Mouse (Mus musculus) gastrocnemius, adult 18-20 months (tissue): ENCODE measurements around the gene Sfxn5. TPM values are rescaled to one million over a fixed set of nuclear protein-coding genes. Genes with fewer than 3 reads are reported as not detected.

Experiments
- DNase-seq: peaks from one replicate; pipeline ENCODE4 v3.0.0; 2021; ENCODE audit warnings: low spot score
- microRNA-seq: library from miRNA; unstranded; fragments of <30 nt; microRNA quantifications from one replicate; pipeline ENCODE4 v1.2.0, GENCODE M21; 2021
- total RNA-seq, 2 experiments: library from RNA; stranded (reverse); gene quantifications; 2 replicates each; pipeline ENCODE4 v1.2.3; 2021

Sfxn5 gene
- total RNA-seq, 2 experiments from 2014 or later = 4.3 to 6.5 TPM

DNA sequence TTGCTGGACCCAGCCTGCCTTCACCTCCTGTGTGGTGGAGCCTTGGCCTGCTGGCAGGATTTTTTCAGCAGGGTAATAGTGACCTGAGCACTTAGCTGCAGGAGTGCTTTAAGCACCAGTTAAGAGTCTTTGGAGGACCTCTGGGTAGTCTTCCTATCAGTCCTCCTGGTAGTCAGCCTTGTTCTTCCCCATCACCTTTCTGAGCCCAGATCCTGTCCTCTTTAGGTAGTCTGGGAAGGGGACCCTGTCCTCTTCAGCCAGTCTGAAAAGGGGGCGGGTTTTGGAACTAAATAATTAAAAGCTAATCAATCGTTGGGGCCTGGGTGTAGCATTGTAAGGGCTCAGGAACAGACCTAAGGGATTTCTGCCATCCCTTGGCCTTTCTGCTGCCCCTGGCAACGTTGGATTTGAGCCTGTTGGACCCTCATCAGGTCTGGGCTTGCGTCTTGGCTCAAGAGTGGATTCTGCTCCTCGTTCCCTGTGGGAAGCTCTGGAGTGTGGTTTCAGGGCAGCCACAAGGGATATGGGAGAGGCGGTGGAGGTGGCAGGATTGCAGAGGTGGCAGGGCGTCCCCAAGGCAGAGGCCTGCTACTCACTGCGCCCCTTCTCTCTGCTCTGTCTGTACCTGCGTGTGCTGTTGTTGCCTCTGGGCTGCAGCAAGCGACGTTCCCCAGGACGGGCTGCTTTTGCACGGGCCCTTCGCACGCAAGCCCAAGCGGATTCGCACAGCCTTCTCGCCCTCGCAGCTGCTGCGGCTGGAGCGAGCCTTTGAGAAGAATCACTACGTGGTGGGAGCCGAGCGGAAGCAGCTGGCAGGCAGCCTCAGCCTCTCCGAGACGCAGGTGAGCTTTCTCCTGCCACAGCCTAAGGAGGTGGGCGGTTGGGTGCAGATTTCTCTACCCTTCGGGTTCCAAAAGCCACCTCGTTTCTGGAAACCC is 139.6 kb downstream of the Sfxn5 start:
- no peak for DNase-seq

DNA sequence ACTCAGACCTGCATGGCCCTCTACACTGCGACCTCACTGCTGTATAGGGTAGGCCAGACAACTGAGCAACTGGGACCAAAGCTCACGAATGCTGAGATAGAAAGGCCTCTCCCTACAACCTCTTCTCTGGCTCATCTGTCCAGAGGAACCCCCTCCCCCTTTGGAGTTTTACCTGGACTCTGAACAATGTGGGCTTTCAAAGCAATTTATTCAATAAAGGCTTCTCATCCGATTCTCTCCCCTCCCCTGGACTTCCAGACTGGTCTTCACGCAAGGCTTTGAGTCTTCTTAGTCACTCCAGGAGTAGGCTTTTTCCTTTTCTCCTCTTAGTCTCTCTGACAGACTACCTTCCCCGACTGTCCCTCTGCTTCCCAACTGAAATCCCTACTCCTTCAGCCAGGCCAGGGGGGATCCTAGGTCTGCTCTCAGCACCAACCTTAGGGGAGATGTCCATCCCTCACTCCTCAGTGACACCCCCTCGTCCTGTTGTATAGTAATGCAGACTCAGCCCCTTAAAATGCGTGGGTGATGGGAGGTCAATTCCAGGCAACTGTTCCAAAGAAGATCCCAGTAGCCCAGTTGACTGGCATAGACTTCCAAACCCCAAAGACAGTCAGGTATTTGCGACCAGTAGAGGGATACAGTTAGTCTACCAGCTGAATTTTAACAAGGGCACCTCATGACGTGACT is 141.3 kb downstream of the Sfxn5 start:
- DNase-seq = no peak

DNA sequence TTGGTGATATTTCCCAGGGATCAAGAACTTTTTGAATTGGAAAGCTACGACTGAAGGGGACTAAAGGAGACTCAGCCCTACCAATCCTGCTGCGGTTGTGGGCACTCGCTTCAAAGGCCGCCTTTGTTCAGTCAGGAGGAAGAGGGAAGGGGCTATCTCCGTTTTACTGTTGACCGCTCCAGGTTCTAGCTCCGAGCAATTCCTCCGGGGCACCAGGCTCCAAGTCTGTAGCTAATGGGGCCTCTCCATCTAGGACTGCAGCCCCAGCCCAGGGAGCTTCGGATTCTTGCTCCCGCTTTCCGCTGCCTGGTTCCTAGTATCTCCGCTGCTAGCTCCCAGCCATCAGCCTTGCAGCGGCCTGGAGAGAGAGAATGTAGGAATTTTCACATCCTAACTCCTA is 142.6 kb downstream of the Sfxn5 start:
- DNase-seq = no peak

DNA sequence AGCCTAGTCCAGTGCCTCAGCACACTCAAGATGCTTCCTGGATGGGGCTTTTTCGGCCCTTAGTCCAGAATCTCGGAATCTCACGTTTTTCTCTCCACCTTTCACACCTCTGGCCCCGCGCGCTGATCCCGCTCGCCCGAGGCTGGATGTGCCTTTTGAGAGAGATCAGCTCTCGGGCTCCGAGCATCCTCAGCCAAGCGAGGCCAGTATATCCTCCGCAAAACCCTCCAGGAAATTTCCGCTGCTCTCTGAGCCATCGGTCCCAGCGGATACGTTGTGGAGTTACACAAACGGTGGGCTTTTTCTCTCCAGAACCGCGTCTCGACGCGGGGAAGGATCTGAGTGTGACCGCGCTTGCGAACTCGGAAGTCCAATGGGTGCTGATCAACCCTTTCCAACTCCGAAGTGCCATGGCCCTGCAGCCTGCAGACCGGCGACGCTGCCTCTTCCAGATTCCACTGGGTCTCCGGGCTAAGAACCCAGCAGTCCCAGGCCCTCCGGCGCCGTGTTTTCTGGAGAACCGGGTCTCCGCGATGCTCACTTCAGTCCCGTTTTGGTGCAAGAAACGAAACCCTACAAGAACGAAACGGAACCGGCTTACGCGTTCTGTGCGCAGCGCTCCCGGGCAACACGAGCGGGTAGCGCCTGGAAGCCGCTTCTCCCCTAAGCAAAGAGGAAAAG is 143.2 kb downstream of the Sfxn5 start:
- no peak for DNase-seq

DNA sequence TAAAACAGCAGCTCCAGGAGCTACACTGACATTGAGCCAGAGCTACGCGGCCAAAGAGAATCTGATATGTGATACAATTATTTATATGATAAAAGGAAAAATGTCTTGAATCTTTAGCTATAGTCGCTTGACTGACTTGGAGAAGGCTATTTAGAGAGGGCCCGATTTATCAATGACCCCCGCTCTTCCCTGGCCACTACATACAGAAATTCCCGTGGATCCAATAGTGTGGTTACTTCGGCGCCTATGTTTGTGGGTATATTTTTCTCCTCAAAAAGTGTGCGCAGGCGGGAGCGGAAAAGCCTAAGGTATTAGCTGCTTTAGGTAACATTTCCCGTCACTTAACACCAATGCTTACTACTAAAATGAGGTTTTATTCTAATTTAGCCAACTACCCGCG is 143.9 kb downstream of the Sfxn5 start:
- no peak for DNase-seq

DNA sequence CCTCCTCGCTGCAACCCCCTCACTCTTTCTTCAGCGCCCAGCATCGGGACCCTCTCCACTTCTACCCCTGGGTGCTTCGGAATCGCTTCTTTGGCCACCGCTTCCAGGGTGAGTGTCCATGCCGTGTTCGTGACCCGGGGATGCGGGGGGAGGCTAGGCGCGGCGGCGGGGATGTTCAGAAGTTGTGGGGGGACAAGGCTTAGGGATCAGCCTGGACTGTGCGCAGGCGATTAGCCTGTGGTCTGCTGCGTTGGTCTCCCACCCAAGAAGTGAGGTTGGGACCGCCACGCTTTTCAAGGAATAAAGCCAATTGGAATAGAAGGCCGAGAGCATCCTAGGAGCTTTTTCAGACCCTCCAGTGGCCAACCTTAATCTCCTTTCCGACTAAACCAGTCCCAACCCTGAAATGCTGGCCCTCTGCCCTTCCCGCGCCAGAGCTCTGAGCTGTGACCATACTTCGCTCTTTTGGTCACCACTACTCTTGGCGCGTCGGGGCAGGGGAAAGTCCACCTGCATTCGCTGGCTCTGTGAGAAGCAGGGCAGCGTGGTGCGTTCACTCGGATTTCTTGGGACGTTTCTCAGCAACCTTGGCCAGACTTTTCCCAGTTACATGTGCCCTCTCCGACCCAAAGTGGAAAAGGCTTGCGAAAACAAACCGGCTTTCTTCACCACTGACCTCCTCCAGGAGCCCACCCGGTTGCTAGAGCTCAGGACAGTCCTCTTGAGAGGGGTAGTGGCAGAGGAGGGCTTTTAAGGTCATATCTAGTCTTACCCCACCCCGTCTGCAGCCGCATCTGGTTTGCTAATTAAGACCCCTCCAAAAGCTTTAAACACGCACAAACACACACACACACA is 144.7 kb downstream of the Sfxn5 start:
- no peak for DNase-seq

DNA sequence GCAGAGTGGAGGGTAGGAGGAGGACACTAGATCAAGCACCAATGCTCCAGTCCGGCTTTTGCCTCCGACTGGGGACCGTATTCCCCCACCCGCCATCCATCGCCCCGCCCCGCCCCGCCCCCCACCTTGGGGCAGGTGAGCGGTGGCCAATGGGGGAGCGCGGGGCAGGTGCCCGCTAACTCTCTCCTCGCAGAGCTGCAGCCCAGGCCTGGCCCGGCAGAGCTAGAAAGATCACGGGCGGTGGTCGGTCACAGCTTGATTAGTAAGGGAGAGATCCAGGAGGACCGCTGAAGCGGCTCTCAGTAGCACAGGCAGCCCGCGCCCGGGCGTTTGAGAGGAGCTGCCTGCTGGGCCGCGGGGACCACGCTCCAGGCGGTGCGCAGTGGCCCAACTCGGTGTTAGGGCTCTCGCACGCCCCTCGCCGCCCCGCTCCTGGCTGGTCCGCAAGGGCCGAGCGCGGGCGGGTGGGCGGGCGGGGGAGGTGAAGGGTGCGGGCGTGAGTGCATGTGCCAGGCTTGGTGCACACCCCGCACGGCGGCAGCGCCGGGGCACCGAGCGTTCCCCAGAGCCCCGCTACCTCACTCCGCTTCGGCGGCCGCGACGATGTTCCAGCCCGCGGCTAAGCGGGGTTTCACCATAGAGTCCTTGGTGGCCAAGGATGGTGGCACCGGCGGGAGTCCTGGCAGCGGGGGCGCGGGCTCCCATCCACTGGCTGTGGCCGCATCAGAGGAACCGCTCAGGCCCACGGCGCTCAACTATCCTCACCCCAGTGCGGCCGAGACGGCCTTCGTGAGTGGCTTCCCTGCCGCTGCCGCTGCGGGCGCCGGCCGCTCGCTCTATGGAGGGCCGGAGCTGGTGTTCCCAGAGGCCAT is 145.6 kb downstream of the Sfxn5 start, which contains the start of gene Emx1:
Gene Emx1 (plus strand): TSS at position 99 of the 872 bp plus-strand sequence.
- DNase-seq = no peak

DNA sequence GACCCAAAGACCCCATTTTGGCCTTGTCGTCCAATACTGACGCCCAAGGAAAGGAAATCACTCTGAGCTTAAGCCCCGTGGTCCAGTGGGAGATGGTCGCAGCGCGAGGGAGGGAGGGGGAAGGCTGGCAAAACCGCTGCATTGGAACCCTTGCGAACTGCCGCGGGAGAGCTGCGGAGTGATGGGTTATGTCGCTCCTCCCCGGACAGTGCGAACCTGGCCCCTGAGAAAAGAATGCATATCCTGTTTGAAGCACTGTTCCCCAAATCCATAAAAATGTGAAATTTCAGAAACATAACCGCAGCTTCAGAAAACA is 146.5 kb downstream of the Sfxn5 start:
- no peak for DNase-seq

DNA sequence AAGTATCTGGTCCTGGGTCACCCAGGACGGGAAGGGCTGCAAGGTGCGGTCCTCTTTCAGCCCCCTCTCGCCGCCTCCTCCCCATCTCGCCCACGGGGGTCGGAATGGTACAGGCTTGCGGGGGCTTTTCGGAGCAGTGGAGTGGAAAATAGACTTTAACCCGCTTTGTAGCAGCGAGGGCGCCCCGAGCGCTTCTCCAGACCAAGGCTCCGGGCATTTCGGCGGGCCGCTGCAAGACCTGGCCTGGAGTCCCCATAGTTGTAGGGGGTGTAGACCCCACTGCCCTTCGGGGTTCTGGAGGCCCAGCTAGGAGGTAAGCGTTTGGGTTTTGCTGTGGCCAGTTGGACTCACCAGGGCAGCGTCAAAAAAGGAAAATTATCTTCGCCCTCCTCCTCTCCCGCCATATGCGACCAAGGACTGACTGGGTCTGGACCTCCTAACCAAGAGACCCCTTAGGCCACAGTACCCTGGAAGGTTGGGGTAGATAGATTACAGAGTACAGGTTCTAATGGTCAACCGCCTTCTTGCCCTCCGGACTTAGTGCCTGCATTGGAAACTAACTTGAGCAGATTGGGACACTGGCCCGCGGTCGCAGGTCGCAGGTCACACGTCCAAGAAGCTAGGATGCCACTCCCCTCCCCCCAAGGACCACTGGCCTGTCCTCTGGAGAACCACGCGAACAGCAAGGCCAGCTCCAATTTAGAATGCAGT is 147.0 kb downstream of the Sfxn5 start:
- no peak for DNase-seq

DNA sequence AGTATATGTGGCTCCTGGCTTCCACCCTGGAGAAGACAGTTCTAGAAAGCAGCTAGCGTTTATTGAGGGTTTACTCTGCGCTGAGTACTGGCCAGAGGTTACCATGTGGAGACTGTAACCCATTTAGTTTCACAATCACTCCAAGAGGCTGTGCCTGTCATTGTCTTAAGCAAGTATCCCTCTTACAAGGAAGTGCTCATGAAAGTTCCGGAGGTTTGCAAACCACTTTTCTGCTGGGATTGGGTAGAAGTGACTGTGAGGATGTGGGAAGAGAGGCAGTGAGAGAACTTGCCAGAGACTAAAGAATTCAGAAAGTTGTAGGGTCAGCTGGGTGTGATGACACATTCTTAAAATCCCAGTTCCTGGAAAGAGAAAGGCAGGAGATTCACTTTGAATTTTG is 149.3 kb downstream of the Sfxn5 start:
- no peak for DNase-seq

DNA sequence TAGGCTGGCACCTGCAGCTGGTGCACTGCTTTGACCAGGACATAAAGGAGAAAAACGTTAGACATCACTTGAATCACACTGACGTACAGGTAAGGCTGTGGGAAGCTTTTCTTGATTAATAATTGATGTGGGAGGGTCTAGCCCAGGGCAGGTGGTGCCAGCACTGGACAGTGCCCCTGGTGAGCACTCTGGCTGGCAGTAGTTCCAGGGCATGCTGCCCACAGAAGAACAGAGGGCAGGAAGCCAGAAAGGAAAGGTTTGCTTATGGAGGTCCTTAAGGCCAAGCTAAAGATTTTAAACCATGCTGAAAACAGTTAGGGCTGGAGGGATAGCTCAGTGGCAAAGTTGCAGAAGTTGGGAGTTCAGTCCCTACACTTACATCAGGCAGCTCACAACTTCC is 153.2 kb downstream of the Sfxn5 start:
- DNase-seq = no peak

DNA sequence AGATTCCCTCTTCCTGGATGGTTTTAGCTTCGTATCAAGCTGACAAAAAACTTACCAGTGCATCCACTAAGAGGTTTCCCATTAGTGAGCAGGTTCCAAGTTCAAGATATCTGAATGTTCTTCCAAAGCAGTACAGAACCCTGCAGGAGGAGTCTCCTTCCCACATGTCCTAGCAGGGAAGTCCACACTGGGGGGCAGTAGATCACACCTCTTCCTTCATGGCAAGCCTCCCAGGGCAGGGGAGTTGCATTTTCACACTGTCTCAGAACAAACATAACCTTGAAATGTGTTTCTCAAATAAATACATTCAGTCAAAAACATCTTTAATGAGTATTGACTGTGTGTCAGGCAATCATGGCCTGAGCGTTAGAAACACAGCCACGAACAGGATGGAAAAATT is 153.7 kb downstream of the Sfxn5 start:
- DNase-seq = no peak

DNA sequence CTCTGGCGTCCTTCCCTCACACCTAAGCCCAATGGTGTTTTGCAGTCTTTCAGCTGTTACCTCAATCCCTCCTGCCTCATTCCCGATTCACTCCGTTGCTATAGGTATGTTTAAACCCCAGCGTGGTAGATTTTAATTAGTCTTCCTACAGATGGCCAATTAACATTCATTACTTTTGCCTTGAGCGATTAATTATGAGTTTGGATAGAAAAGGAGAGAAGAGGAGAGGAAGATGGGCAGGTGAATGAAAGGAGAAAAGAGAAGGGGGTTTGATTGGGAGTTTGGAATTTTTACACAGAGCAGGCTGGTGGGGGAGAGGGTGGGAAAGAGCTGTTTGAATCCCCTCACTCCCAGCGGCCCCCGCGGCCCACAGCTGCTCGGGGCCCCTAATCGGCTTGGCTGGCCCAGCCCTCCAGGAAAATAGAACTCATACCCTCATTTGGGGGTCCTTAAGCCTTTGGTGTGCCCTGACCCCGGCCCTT is 167.7 kb downstream of the Sfxn5 start:
- no peak for DNase-seq

Small RNA genes lying within 50 kb of the gene (microRNA-seq; reads per million reads assigned to microRNA genes)
- not detected for gene Mir705

Other genes starting within 250 kb of the Sfxn5 start
- 10 to 100 TPM; 47.4 to 51.5 TPM for gene Spr, start 195.7 kb downstream of the Sfxn5 start, total RNA-seq
- not detected for gene Emx1, start 146.0 kb downstream of the Sfxn5 start, total RNA-seq
- 10 to 100 TPM; 24.8 to 46.2 TPM for gene Rab11fip5, start 41.2 kb upstream of the Sfxn5 start, total RNA-seq
- gene Noto, start 90.5 kb upstream of the Sfxn5 start, total RNA-seq = not detected
- gene Smyd5, start 98.6 kb upstream of the Sfxn5 start, total RNA-seq = 1 to 10 TPM; 7.2 to 9.1 TPM
- 100 to 1,000 TPM; 127 to 131 TPM for gene Cct7, start 118.1 kb upstream of the Sfxn5 start, total RNA-seq
- gene Pradc1, start 118.5 kb upstream of the Sfxn5 start, total RNA-seq = 10 to 100 TPM; 16.1 to 17.7 TPM
- not detected for gene Fbxo41, start 169.6 kb upstream of the Sfxn5 start, total RNA-seq
- gene Egr4, start 180.2 kb upstream of the Sfxn5 start, total RNA-seq = not detected